Mouse (Mus musculus): Measurements from ENCODE around the gene Hvcn1. TPM values are rescaled to one million over a fixed set of nuclear protein-coding genes. Genes with fewer than 3 reads are reported as not detected.
A peak's percentile ranks its signal among the peaks of the same experiment; 100 is the strongest.

Hvcn1 gene
- polyA plus RNA-seq, 1 experiment from 2014 or later = 9.8 TPM

GRCm38 (mm10) chr5:122240989-122241388 is 34.4 kb downstream of the Hvcn1 start:
- WGBS = 58% methylated on average over 1 of the region's 1 CpGs

GRCm38 (mm10) chr5:122242521-122243123 is 36.0 kb downstream of the Hvcn1 start:
- Histone ChIP-seq H3K9ac (no peak overlapping the region), H3K36me3 (peaks cover 40% of the 10 kb centered on the region)
- WGBS = 81% methylated on average over 6 of the region's 6 CpGs

More at GRCm38 (mm10) chr5:122240989-122241388, 34.4 kb downstream of the Hvcn1 start:
- no peak for ATAC-seq (ENCODE audit: low FRiP score, low read depth)
- H3K27me3 ChIP-seq = no peaks in the 10 kb centered on the region
- no peak overlapping the region for H3K9ac ChIP-seq
- 0 out of 2 replicates have a peak, but pooled peaks cover under 1% of the 10 kb centered on the region for H3K4me1 ChIP-seq
- no peak overlapping the region for H3K4me2 ChIP-seq (replicated peaks)
- no peak overlapping the region for H3K4me3 ChIP-seq
- H3K27ac ChIP-seq = no peak overlapping the region
- peaks cover 31% of the 10 kb centered on the region for H3K36me3 ChIP-seq
- H3K9me3 ChIP-seq = no peaks in the 10 kb centered on the region

GRCm38 (mm10) chr5:122243781-122244523 is 37.3 kb downstream of the Hvcn1 start:
- no peak for ATAC-seq (ENCODE audit: low FRiP score, low read depth)
- no peak overlapping the region for H3K9ac ChIP-seq

More at GRCm38 (mm10) chr5:122242521-122243123, 36.0 kb downstream of the Hvcn1 start:
- ATAC-seq (ENCODE audit: low FRiP score, low read depth) = no peak
- Histone ChIP-seq H3K27ac (no peak overlapping the region), H3K4me2 (replicated peaks) (no peak overlapping the region), H3K27me3 (no peaks in the 10 kb centered on the region), H3K9me3 (no peaks in the 10 kb centered on the region), H3K4me1 (no peaks in the 10 kb centered on the region), H3K4me3 (no peak overlapping the region)

GRCm38 (mm10) chr5:122245186-122245585 is 38.6 kb downstream of the Hvcn1 start:
- ATAC-seq (ENCODE audit: low FRiP score, low read depth) = no peak
- Histone ChIP-seq H3K36me3 (peaks cover 46% of the 10 kb centered on the region), H3K9me3 (no peaks in the 10 kb centered on the region), H3K4me1 (no peaks in the 10 kb centered on the region), H3K9ac (no peak overlapping the region), H3K27ac (no peak overlapping the region), H3K4me3 (no peak overlapping the region), H3K4me2 (replicated peaks) (no peak overlapping the region), H3K27me3 (no peaks in the 10 kb centered on the region)
- WGBS = 70% methylated on average over 3 of the region's 3 CpGs

More at GRCm38 (mm10) chr5:122243781-122244523, 37.3 kb downstream of the Hvcn1 start:
- WGBS = 87% methylated on average over 17 of the region's 17 CpGs
- peaks cover 51% of the 10 kb centered on the region for H3K36me3 ChIP-seq
- no peak overlapping the region for H3K4me3 ChIP-seq
- H3K27me3 ChIP-seq = no peaks in the 10 kb centered on the region
- no peak overlapping the region for H3K4me2 ChIP-seq (replicated peaks)
- no peaks in the 10 kb centered on the region for H3K4me1 ChIP-seq
- H3K27ac ChIP-seq = no peak overlapping the region
- no peaks in the 10 kb centered on the region for H3K9me3 ChIP-seq

- 81% methylated on average over 10 of the region's 10 CpGs for WGBS
- Histone ChIP-seq H3K4me2 (replicated peaks) (no peak overlapping the region), H3K27ac (no peak overlapping the region), H3K36me3 (peaks cover 44% of the 10 kb centered on the region), H3K4me3 (no peak overlapping the region), H3K4me1 (no peaks in the 10 kb centered on the region), H3K27me3 (no peaks in the 10 kb centered on the region), H3K9ac (0 out of 2 replicates have a peak overlapping the region, but pooled peaks have one; percentile 35), H3K9me3 (no peaks in the 10 kb centered on the region)
- no peak for ATAC-seq (ENCODE audit: low FRiP score, low read depth)
Observed at GRCm38 (mm10) chr5:122246547-122247167, 40.1 kb downstream of the Hvcn1 start.

GRCm38 (mm10) chr5:122247529-122247928 is 40.9 kb downstream of the Hvcn1 start:
- no peaks in the 10 kb centered on the region for H3K9me3 ChIP-seq
- H3K4me3 ChIP-seq = no peak overlapping the region
- H3K4me2 ChIP-seq (replicated peaks) = no peak overlapping the region
- no peaks in the 10 kb centered on the region for H3K4me1 ChIP-seq
- H3K9ac ChIP-seq = no peak overlapping the region
- no peak overlapping the region for H3K27ac ChIP-seq
- WGBS = 85% methylated on average over 11 of the region's 11 CpGs
- ATAC-seq (ENCODE audit: low FRiP score, low read depth) = no peak
- H3K36me3 ChIP-seq = peaks cover 41% of the 10 kb centered on the region
- H3K27me3 ChIP-seq = no peaks in the 10 kb centered on the region

GRCm38 (mm10) chr5:122247934-122248333 is 41.3 kb downstream of the Hvcn1 start:
- H3K4me3 ChIP-seq = no peak overlapping the region
- WGBS = 92% methylated on average over 7 of the region's 7 CpGs
- no peak overlapping the region for H3K27ac ChIP-seq
- H3K27me3 ChIP-seq = no peaks in the 10 kb centered on the region
- peaks cover 45% of the 10 kb centered on the region for H3K36me3 ChIP-seq
- H3K9me3 ChIP-seq = no peaks in the 10 kb centered on the region
- H3K4me1 ChIP-seq = no peaks in the 10 kb centered on the region
- H3K4me2 ChIP-seq (replicated peaks) = no peak overlapping the region
- no peak for ATAC-seq (ENCODE audit: low FRiP score, low read depth)
- no peak overlapping the region for H3K9ac ChIP-seq

GRCm38 (mm10) chr5:122249281-122249680 is 42.7 kb downstream of the Hvcn1 start:
- ATAC-seq (ENCODE audit: low FRiP score, low read depth) = no peak
- no peak overlapping the region for H3K9ac ChIP-seq
- no peaks in the 10 kb centered on the region for H3K9me3 ChIP-seq
- no peak overlapping the region for H3K4me2 ChIP-seq (replicated peaks)
- no peaks in the 10 kb centered on the region for H3K27me3 ChIP-seq
- H3K36me3 ChIP-seq = peaks cover 55% of the 10 kb centered on the region
- no peak overlapping the region for H3K4me3 ChIP-seq
- no peaks in the 10 kb centered on the region for H3K4me1 ChIP-seq
- WGBS = 80% methylated on average over 4 of the region's 4 CpGs
- no peak overlapping the region for H3K27ac ChIP-seq

- no peaks in the 10 kb centered on the region for H3K9me3 ChIP-seq
- ATAC-seq (ENCODE audit: low FRiP score, low read depth) = no peak
- H3K4me2 ChIP-seq (replicated peaks) = no peak overlapping the region
- H3K36me3 ChIP-seq = peaks cover 80% of the 10 kb centered on the region
- H3K4me3 ChIP-seq = no peak overlapping the region
- H3K27ac ChIP-seq = no peak overlapping the region
- no peaks in the 10 kb centered on the region for H3K4me1 ChIP-seq
- H3K27me3 ChIP-seq = no peaks in the 10 kb centered on the region
- 74% methylated on average over 17 of the region's 17 CpGs for WGBS
- no peak overlapping the region for H3K9ac ChIP-seq
Observed at GRCm38 (mm10) chr5:122251895-122252606, 45.4 kb downstream of the Hvcn1 start.

GRCm38 (mm10) chr5:122258027-122258741 is 51.6 kb downstream of the Hvcn1 start:
- Histone ChIP-seq H3K4me2 (replicated peaks) (no peak overlapping the region), H3K9ac (no peak overlapping the region), H3K27ac (no peak overlapping the region), H3K27me3 (no peaks in the 10 kb centered on the region), H3K36me3 (peaks cover 66% of the 10 kb centered on the region), H3K4me1 (peaks cover 4% of the 10 kb centered on the region), H3K9me3 (no peaks in the 10 kb centered on the region), H3K4me3 (no peak overlapping the region)
- 83% methylated on average over 6 of the region's 6 CpGs for WGBS
- ATAC-seq (ENCODE audit: low FRiP score, low read depth) = no peak

- H3K4me2 ChIP-seq (replicated peaks) = no peak overlapping the region
- H3K27ac ChIP-seq = no peak overlapping the region
- no peaks in the 10 kb centered on the region for H3K9me3 ChIP-seq
- peaks cover 29% of the 10 kb centered on the region for H3K36me3 ChIP-seq
- H3K27me3 ChIP-seq = no peaks in the 10 kb centered on the region
- 0 out of 2 replicates have a peak overlapping the region, but pooled peaks have one; percentile 25 for H3K9ac ChIP-seq
- ATAC-seq (ENCODE audit: low FRiP score, low read depth) = no peak
- peaks cover 10% of the 10 kb centered on the region for H3K4me1 ChIP-seq
- 61% methylated on average over 7 of the region's 7 CpGs for WGBS
- H3K4me3 ChIP-seq = no peak overlapping the region
Observed at GRCm38 (mm10) chr5:122262104-122262503, 55.5 kb downstream of the Hvcn1 start.
